13 mouse cellular contexts compared by ENCODE assay signal in genomic region chr11:42606225-42606624, GRCm38 (mm10).
DNase-seq lines count a peak whose midpoint lies in the region; ATAC-seq and TF ChIP-seq lines count a peak whose summit lies in the region.
"Had no signal": no experiment of that assay in that cellular context is flagged by ENCODE, and none has a peak within 500 bp of the region (broad histone marks: within the 10 kb centered on the region; RNA-seq: fewer than 3 reads in every experiment).

No protein-coding gene starts in this region.

- H3K4me3 ChIP-seq in midbrain, postnatal 0 days (ENCODE audit: low read depth, low read length) = no peak overlapping the region
- no peak overlapping the region for H3K4me3 ChIP-seq in midbrain, embryonic 16.5 days (ENCODE audit: low read depth, low read length)
- no peak overlapping the region for H3K4me3 ChIP-seq in gastrocnemius, adult 2 months
- no peak overlapping the region for H3K4me3 ChIP-seq in neural tube, embryonic 15.5 days (replicated peaks)
- H3K4me3 ChIP-seq: embryonic facial prominence, embryonic 12.5 days; heart, adult 2 months; lung, embryonic 15.5 days had no signal

- ATAC-seq in midbrain, postnatal 0 days (ENCODE audit: low FRiP score) = no peak; the same call in 1 of the 2 replicates
- ATAC-seq in midbrain, embryonic 16.5 days = no peak
- no peak for ATAC-seq in monocyte, adult 5-6 weeks (replicated peaks; ENCODE audit: insufficient number of reproducible peaks, low FRiP score, low TSS enrichment, poor library complexity, severe bottlenecking)
- no peak for ATAC-seq in neural tube, embryonic 15.5 days (ENCODE audit: low FRiP score)

- no peak for TF ChIP-seq CTCF in midbrain, postnatal 0 days (IDR thresholded peaks at IDR 0.05)
- no peak for TF ChIP-seq CTCF in gastrocnemius, adult 2 months (IDR thresholded peaks at IDR 0.05)

- no peaks in the 10 kb centered on the region for H3K9me3 ChIP-seq in midbrain, postnatal 0 days (ENCODE audit: low read length)
- H3K9me3 ChIP-seq in midbrain, embryonic 16.5 days (replicated peaks; ENCODE audit: control insufficient read depth, low read length, poor library complexity, severe bottlenecking) = no peaks in the 10 kb centered on the region
- H3K9me3 ChIP-seq in neural tube, embryonic 15.5 days (replicated peaks) = no peaks in the 10 kb centered on the region
- H3K9me3 ChIP-seq: embryonic facial prominence, embryonic 12.5 days; lung, embryonic 15.5 days had no signal

- WGBS in midbrain, postnatal 0 days = 66% methylated on average over 1 of the region's 1 CpGs
- WGBS in midbrain, embryonic 16.5 days = 68% methylated on average over 1 of the region's 1 CpGs
- 66% methylated on average over 1 of the region's 1 CpGs for WGBS in neural tube, embryonic 15.5 days

- H3K4me1 ChIP-seq in midbrain, postnatal 0 days (ENCODE audit: insufficient read depth, low read length) = no peaks in the 10 kb centered on the region
- H3K4me1 ChIP-seq in midbrain, embryonic 16.5 days (ENCODE audit: control insufficient read depth, insufficient read depth, low read length) = no peaks in the 10 kb centered on the region
- H3K4me1 ChIP-seq in neural tube, embryonic 15.5 days = no peaks in the 10 kb centered on the region
- H3K4me1 ChIP-seq: embryonic facial prominence, embryonic 12.5 days had no signal

- no peak overlapping the region for H3K4me2 ChIP-seq in midbrain, postnatal 0 days (ENCODE audit: low read depth, low read length, poor library complexity, severe bottlenecking)
- no peak overlapping the region for H3K4me2 ChIP-seq in midbrain, embryonic 16.5 days (ENCODE audit: low read length)
- H3K4me2 ChIP-seq in neural tube, embryonic 15.5 days = no peak overlapping the region
- H3K4me2 ChIP-seq: embryonic facial prominence, embryonic 12.5 days; lung, embryonic 15.5 days had no signal

- DNase-seq in adrenal gland, postnatal 14 days = peak; percentile 12
- DNase-seq in adrenal gland, adult (ENCODE audit: inconsistent age in 2 of 2, low spot score in 1 of 2) = no peak
- peak; percentile 62 for DNase-seq in midbrain, postnatal 0 days (ENCODE audit: low spot score)
- peak; percentile 67 for DNase-seq in gastrocnemius, adult 2 months
- DNase-seq in lung, postnatal 10 days = peak; percentile 19
- DNase-seq: thymus, postnatal 14 days had no signal

- H3K27me3 ChIP-seq in midbrain, postnatal 0 days (ENCODE audit: insufficient read depth, low read length) = no peaks in the 10 kb centered on the region
- H3K27me3 ChIP-seq in midbrain, embryonic 16.5 days (ENCODE audit: control insufficient read depth, insufficient read depth, low read depth, low read length) = no peaks in the 10 kb centered on the region
- no peaks in the 10 kb centered on the region for H3K27me3 ChIP-seq in neural tube, embryonic 15.5 days (replicated peaks)
- H3K27me3 ChIP-seq: embryonic facial prominence, embryonic 12.5 days; lung, embryonic 15.5 days had no signal

- no peak overlapping the region for H3K9ac ChIP-seq in midbrain, postnatal 0 days (replicated peaks; ENCODE audit: low read length, poor library complexity, severe bottlenecking)
- H3K9ac ChIP-seq in midbrain, embryonic 16.5 days (ENCODE audit: low read depth, low read length) = no peak overlapping the region
- no peak overlapping the region for H3K9ac ChIP-seq in neural tube, embryonic 15.5 days (replicated peaks)
- H3K9ac ChIP-seq: embryonic facial prominence, embryonic 12.5 days; lung, embryonic 15.5 days had no signal

- intact Hi-C loops in gastrocnemius, adult 2 months (cut with DNase I) = no loop called here

- H3K36me3 ChIP-seq in midbrain, postnatal 0 days (ENCODE audit: insufficient read depth, low read length) = no peaks in the 10 kb centered on the region
- H3K36me3 ChIP-seq in midbrain, embryonic 16.5 days (ENCODE audit: control insufficient read depth, insufficient read depth, low read length) = no peaks in the 10 kb centered on the region
- H3K36me3 ChIP-seq in neural tube, embryonic 15.5 days = no peaks in the 10 kb centered on the region
- H3K36me3 ChIP-seq: embryonic facial prominence, embryonic 12.5 days; lung, embryonic 15.5 days had no signal

- H3K27ac ChIP-seq in midbrain, postnatal 0 days (ENCODE audit: low read depth, low read length) = no peak overlapping the region
- no peak overlapping the region for H3K27ac ChIP-seq in midbrain, embryonic 16.5 days (ENCODE audit: low read length)
- H3K27ac ChIP-seq in gastrocnemius, adult 2 months = no peak overlapping the region
- H3K27ac ChIP-seq in neural tube, embryonic 15.5 days (replicated peaks) = no peak overlapping the region
- H3K27ac ChIP-seq: embryonic facial prominence, embryonic 12.5 days; heart, adult 2 months; kidney, postnatal 0 days; lung, embryonic 15.5 days had no signal

Comparison
In these comparisons a context has a peak if more than half of its experiments do, and no peak if none do; other contexts are left out.
1. DNase-seq: peak in adrenal gland, postnatal 14 days (single experiment), midbrain, postnatal 0 days (single experiment), gastrocnemius, adult 2 months (single experiment) and lung, postnatal 10 days (single experiment); none in adrenal gland, adult (0 of 2).